Mouse (Mus musculus) embryonic facial prominence, embryonic 13.5 days (tissue): ENCODE measurements around the gene Ift57. TPM values are rescaled to one million over a fixed set of nuclear protein-coding genes. Genes with fewer than 3 reads are reported as not detected.

Experiments used
- ATAC-seq: fragments of 200-750 bp; cut with Nextera tagmentation; 2 replicates; pipeline ENCODE4 v1.8.0; 2017; ENCODE audit warnings: low read depth; ENCODE audit not compliant: insufficient number of reproducible peaks, insufficient read depth, low FRiP score, low TSS enrichment
- H3K27ac ChIP-seq: fragments of 300-500 bp; sonication (generic); 2 replicates; pipeline ENCODE4 v1.5.1; 2015; ENCODE audit warnings: moderate library complexity, mild to moderate bottlenecking, inconsistent platforms
- H3K27me3 ChIP-seq: fragments of 300-500 bp; sonication (generic); 2 replicates; pipeline ENCODE4 v1.6.1; 2015; ENCODE audit warnings: mild to moderate bottlenecking, inconsistent platforms
- H3K36me3 ChIP-seq: fragments of 300-500 bp; sonication (generic); 2 replicates; pipeline ENCODE4 v1.6.1; 2015; ENCODE audit warnings: mild to moderate bottlenecking, inconsistent platforms
- H3K4me1 ChIP-seq: fragments of 300-500 bp; sonication (generic); 2 replicates; pipeline ENCODE4 v1.6.1; 2015; ENCODE audit warnings: inconsistent platforms
- H3K4me2 ChIP-seq: fragments of 300-500 bp; sonication (generic); 2 replicates; pipeline ENCODE4 v1.6.1; 2015; ENCODE audit warnings: moderate library complexity, mild to moderate bottlenecking, inconsistent platforms
- H3K4me3 ChIP-seq: fragments of 300-500 bp; sonication (generic); 2 replicates; pipeline ENCODE4 v1.5.1; 2015; ENCODE audit warnings: mild to moderate bottlenecking, inconsistent platforms
- H3K9ac ChIP-seq: fragments of 300-500 bp; sonication (generic); 2 replicates; pipeline ENCODE4 v1.6.1; 2015; ENCODE audit warnings: mild to moderate bottlenecking, inconsistent platforms
- H3K9me3 ChIP-seq: fragments of 300-500 bp; sonication (generic); 2 replicates; pipeline ENCODE4 v1.6.1; 2016; ENCODE audit warnings: inconsistent platforms
- WGBS: fragments of 180-500 bp; shearing (Covaris S2); methylation state at CpG from one replicate; pipeline ENCODE4 v1.1.7; 2015; ENCODE audit warnings: mixed read lengths; 5-methylcytosine and 5-hydroxymethylcytosine counted together
- polyA plus RNA-seq: library from polyadenylated mRNA; unstranded; fragments of >200 nt; fragmentation: Nextera tagmentation; extraction: Ambion mirVana; gene quantifications from 2 replicates; pipeline ENCODE4 v1.2.1, GENCODE M21; 2015

Gene Ift57
- polyA plus RNA-seq, 1 experiment from 2014 or later, result 37.7 TPM

GRCm38 (mm10) chr16:49713302-49713701 lies 14.3 kb downstream of the Ift57 start:
- H3K4me3 ChIP-seq, result no peak overlapping the region
- H3K27ac ChIP-seq, result no peak overlapping the region
- no peaks in the 10 kb centered on the region for H3K9me3 ChIP-seq
- ATAC-seq, result no peak
- no peaks in the 10 kb centered on the region for H3K27me3 ChIP-seq
- no peaks in the 10 kb centered on the region for H3K4me1 ChIP-seq
- H3K36me3 ChIP-seq, result peaks cover 22% of the 10 kb centered on the region
- WGBS, result 82% methylated on average over 3 of the region's 3 CpGs
- H3K4me2 ChIP-seq, result no peak overlapping the region
- H3K9ac ChIP-seq, result no peak overlapping the region

DNA sequence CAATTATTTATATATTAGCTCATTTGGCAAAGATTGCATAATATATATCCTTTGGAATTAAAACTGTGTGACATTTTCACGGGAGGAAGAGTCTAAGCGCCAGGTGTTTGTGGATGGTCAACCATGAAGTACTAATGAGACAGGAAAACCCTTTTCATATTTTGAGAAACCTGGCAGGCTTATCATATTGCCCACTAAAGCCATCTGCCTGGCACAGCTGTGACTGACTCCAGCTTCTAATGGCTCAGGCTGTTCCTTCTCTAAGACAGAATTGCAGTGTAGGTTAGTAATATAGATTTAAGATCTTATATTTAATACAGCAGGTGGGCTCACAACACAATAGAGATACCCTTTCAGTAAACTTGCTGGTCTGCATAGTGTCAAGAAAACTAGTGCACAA lies 21.6 kb downstream of the Ift57 start:
- ATAC-seq, result no peak
- Histone ChIP-seq H3K9me3 (no peaks in the 10 kb centered on the region), H3K4me1 (peaks cover 2% of the 10 kb centered on the region; the same call in 1 of the 2 replicates), H3K9ac (no peak overlapping the region), H3K36me3 (no peaks in the 10 kb centered on the region), H3K27me3 (no peaks in the 10 kb centered on the region), H3K27ac (no peak overlapping the region), H3K4me3 (no peak overlapping the region), H3K4me2 (no peak overlapping the region)
- WGBS, result 89% methylated on average over 2 of the region's 2 CpGs

DNA sequence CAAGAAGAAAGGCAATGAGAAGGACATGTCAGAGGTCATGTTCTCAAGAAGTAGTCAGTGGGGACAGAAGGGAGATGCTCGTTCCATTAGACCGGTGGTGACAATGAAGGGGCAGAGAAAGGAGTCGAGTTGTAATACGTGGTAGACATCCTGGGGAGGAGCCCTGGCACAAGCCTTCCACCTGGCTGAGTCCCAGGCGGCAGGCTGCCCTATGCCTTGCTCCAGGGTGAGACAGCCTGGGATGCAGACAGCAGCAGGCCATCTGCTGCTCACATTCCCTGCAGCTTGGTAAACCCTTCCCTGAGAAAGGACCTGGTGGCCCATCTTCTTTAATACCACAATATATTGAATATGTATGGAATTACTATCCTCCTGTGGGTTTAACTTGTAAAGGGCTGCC lies 22.6 kb downstream of the Ift57 start:
- H3K4me1 ChIP-seq, result peaks cover 2% of the 10 kb centered on the region; the same call in 1 of the 2 replicates
- H3K9me3 ChIP-seq, result no peaks in the 10 kb centered on the region
- ATAC-seq, result no peak
- H3K4me3 ChIP-seq, result no peak overlapping the region
- H3K27me3 ChIP-seq, result no peaks in the 10 kb centered on the region
- no peak overlapping the region for H3K4me2 ChIP-seq
- 46% methylated on average over 5 of the region's 5 CpGs for WGBS
- H3K36me3 ChIP-seq, result no peaks in the 10 kb centered on the region
- no peak overlapping the region for H3K27ac ChIP-seq
- H3K9ac ChIP-seq, result no peak overlapping the region

DNA sequence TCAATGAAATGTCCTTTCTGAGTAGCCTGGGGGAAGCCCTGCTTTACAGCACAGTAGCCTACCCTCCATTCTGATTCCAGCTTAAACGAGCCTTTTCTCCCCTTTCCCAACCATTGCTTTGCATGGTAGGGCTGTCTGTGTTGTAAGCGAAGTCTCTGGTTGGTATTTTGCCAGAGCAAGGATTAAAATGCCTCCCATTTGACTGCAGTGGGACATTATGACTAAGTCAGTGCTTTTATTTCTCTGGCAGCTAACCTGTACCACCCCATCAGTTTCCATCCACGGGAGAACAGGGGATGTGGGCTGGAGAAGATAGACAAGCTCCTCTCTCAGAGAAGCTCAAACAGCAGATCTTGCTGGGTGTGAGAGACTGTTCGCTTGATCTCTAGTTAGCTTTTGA lies 24.2 kb downstream of the Ift57 start:
- Histone ChIP-seq H3K4me3 (no peak overlapping the region), H3K4me1 (peaks cover 2% of the 10 kb centered on the region; the same call in 1 of the 2 replicates), H3K27ac (no peak overlapping the region), H3K4me2 (no peak overlapping the region), H3K27me3 (no peaks in the 10 kb centered on the region), H3K9ac (no peak overlapping the region), H3K36me3 (no peaks in the 10 kb centered on the region), H3K9me3 (no peaks in the 10 kb centered on the region)
- ATAC-seq, result no peak
- 68% methylated on average over 4 of the region's 4 CpGs for WGBS

DNA sequence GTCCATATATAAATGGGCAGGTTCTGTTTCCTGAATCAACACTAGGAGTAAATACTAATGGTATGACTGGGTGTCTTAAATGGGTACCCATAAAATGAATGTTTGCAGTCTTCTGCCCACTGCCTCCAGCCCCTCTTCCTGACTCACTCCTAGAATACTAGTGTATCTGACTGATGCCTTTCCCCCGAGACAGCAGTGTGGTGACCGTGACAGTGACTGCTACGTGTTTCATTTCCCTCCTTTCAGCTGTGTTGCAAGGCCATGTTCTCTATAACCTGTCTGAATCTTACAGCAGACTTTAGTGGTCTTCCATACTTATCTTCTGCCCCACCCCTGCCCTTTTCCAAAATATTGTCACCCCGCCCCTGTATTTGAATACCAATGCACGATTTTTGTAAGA lies 25.2 kb downstream of the Ift57 start:
- no peaks in the 10 kb centered on the region for H3K27me3 ChIP-seq
- H3K9me3 ChIP-seq, result no peaks in the 10 kb centered on the region
- H3K4me3 ChIP-seq, result no peak overlapping the region
- H3K4me2 ChIP-seq, result no peak overlapping the region
- no peak overlapping the region for H3K27ac ChIP-seq
- ATAC-seq, result no peak
- H3K4me1 ChIP-seq, result peaks cover 2% of the 10 kb centered on the region; the same call in 1 of the 2 replicates
- no peak overlapping the region for H3K9ac ChIP-seq
- 85% methylated on average over 5 of the region's 5 CpGs for WGBS
- no peaks in the 10 kb centered on the region for H3K36me3 ChIP-seq

- Histone ChIP-seq H3K4me1 (peaks cover 2% of the 10 kb centered on the region; the same call in 1 of the 2 replicates), H3K4me2 (no peak overlapping the region), H3K27ac (no peak overlapping the region), H3K9ac (no peak overlapping the region), H3K4me3 (no peak overlapping the region), H3K9me3 (no peaks in the 10 kb centered on the region), H3K27me3 (no peaks in the 10 kb centered on the region), H3K36me3 (no peaks in the 10 kb centered on the region)
- WGBS, result 91% methylated on average over 2 of the region's 2 CpGs
- no peak for ATAC-seq
Measured at GRCm38 (mm10) chr16:49724931-49725330, 25.9 kb downstream of the Ift57 start.

DNA sequence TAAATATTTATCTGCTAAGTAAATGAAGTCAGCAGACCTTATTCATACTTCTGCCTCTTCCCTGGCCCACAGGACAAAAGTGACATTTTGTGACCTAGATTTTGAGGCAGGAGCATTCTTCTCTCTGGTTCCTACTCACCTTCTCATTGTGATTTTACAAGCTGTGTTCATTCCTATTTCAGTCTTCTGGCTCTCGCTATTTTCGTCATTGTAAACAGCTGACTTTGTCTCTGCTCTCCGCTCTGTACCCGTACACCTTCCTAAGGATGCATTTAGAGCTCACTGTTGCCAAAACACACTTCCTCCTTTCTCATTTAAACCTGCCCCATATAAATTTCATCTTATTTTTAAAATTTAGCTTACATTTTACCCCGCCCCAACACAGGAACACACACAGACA lies 26.4 kb downstream of the Ift57 start:
- no peak overlapping the region for H3K27ac ChIP-seq
- peaks cover 2% of the 10 kb centered on the region; the same call in 1 of the 2 replicates for H3K4me1 ChIP-seq
- no peak overlapping the region for H3K4me3 ChIP-seq
- WGBS, result 89% methylated on average over 5 of the region's 5 CpGs
- H3K36me3 ChIP-seq, result no peaks in the 10 kb centered on the region
- H3K4me2 ChIP-seq, result no peak overlapping the region
- ATAC-seq, result no peak
- H3K27me3 ChIP-seq, result no peaks in the 10 kb centered on the region
- no peaks in the 10 kb centered on the region for H3K9me3 ChIP-seq
- H3K9ac ChIP-seq, result no peak overlapping the region

DNA sequence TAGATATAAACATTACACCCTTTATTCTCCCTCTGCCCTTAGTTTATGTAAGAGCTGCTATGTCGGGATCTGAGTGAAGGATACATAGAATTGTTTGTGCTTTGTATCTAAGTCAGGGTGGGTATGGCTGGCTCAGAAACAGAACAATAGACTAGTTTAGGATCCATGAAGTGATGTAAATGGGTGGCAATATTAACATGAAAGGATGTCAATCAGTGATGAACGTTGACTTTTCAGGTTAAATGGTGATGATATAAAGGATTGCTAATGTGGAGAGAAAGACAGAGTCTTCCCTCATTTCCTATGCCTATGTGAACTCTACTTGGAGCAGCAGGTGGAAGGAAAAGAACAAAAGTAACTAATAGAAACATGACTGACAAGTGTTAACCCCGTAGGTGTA lies 27.2 kb downstream of the Ift57 start:
- no peak overlapping the region for H3K4me3 ChIP-seq
- no peaks in the 10 kb centered on the region for H3K9me3 ChIP-seq
- WGBS, result 77% methylated on average over 3 of the region's 3 CpGs
- H3K36me3 ChIP-seq, result no peaks in the 10 kb centered on the region
- no peak overlapping the region for H3K9ac ChIP-seq
- H3K27ac ChIP-seq, result no peak overlapping the region
- H3K27me3 ChIP-seq, result no peaks in the 10 kb centered on the region
- ATAC-seq, result no peak
- H3K4me1 ChIP-seq, result peaks cover 2% of the 10 kb centered on the region; the same call in 1 of the 2 replicates
- no peak overlapping the region for H3K4me2 ChIP-seq

DNA sequence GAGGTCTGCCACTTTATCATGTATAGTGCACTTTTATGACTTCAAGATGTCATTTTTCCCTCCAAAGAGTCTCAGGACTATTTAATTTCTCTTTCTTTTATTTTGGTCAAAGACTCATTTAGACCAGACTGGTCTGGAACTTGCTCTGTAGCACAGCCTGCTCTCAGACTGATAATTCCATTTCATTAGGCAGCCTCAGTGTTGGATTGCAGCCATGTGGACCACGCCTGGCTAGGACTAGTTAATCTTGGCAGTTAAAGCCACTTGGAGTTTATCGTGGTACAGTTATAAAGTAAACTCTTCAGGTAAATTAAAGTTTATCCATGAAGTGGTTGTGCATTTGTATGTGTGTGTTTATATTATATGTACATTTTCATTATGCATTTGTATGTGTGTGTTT lies 27.7 kb downstream of the Ift57 start:
- Histone ChIP-seq H3K36me3 (no peaks in the 10 kb centered on the region), H3K27ac (no peak overlapping the region), H3K4me2 (no peak overlapping the region), H3K27me3 (no peaks in the 10 kb centered on the region), H3K4me1 (peaks cover 2% of the 10 kb centered on the region; the same call in 1 of the 2 replicates), H3K4me3 (no peak overlapping the region), H3K9ac (no peak overlapping the region), H3K9me3 (no peaks in the 10 kb centered on the region)
- WGBS, result 73% methylated on average over 2 of the region's 2 CpGs
- ATAC-seq, result no peak

- H3K27ac ChIP-seq, result no peak overlapping the region
- H3K9me3 ChIP-seq, result no peaks in the 10 kb centered on the region
- 90% methylated on average over 9 of the region's 9 CpGs for WGBS
- no peak overlapping the region for H3K4me2 ChIP-seq
- H3K36me3 ChIP-seq, result no peaks in the 10 kb centered on the region
- no peaks in the 10 kb centered on the region for H3K4me1 ChIP-seq
- no peak overlapping the region for H3K9ac ChIP-seq
- no peaks in the 10 kb centered on the region for H3K27me3 ChIP-seq
- no peak for ATAC-seq
- H3K4me3 ChIP-seq, result no peak overlapping the region
Measured at GRCm38 (mm10) chr16:49736536-49736935, 37.5 kb downstream of the Ift57 start.

- Histone ChIP-seq H3K36me3 (no peaks in the 10 kb centered on the region), H3K4me2 (no peak overlapping the region), H3K4me3 (no peak overlapping the region), H3K9me3 (no peaks in the 10 kb centered on the region), H3K4me1 (no peaks in the 10 kb centered on the region), H3K27ac (no peak overlapping the region), H3K9ac (no peak overlapping the region), H3K27me3 (no peaks in the 10 kb centered on the region)
- WGBS, result 86% methylated on average over 2 of the region's 2 CpGs
- ATAC-seq, result no peak
Measured at GRCm38 (mm10) chr16:49747360-49747759, 48.3 kb downstream of the Ift57 start.

GRCm38 (mm10) chr16:49752906-49753305 lies 53.9 kb downstream of the Ift57 start:
- H3K27ac ChIP-seq, result 0 out of 2 replicates have a peak overlapping the region, but pooled peaks have one; percentile 16
- no peak overlapping the region for H3K9ac ChIP-seq
- H3K27me3 ChIP-seq, result no peaks in the 10 kb centered on the region
- no peak overlapping the region for H3K4me3 ChIP-seq
- no peaks in the 10 kb centered on the region for H3K36me3 ChIP-seq
- WGBS, result 48% methylated on average over 1 of the region's 1 CpGs
- ATAC-seq, result no peak
- no peaks in the 10 kb centered on the region for H3K9me3 ChIP-seq
- H3K4me2 ChIP-seq, result no peak overlapping the region
- peaks cover 6% of the 10 kb centered on the region for H3K4me1 ChIP-seq

DNA sequence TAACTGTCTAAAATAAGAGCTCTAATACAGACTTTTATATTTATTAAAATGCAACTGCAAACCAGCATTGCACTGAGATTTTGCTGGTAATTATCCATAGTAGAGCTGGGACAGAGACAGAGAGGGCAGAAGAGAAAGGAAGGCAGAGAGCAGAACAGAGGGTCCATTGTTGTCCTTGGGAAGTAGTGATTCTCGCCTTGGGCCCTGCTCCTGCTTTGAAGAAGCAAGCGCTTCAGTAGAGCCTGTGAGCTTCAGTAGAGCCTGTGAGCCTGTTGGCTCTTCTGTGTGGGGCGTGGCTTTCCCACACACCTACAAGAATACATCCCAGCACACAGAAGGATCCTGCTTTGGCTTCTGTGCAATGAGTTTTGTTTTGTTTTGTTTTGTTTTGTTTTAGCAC lies 54.3 kb downstream of the Ift57 start:
- Histone ChIP-seq H3K4me2 (no peak overlapping the region), H3K36me3 (no peaks in the 10 kb centered on the region), H3K9ac (no peak overlapping the region), H3K4me1 (peaks cover 6% of the 10 kb centered on the region), H3K27ac (0 out of 2 replicates have a peak overlapping the region, but pooled peaks have one; percentile 16), H3K9me3 (no peaks in the 10 kb centered on the region), H3K27me3 (no peaks in the 10 kb centered on the region), H3K4me3 (no peak overlapping the region)
- no peak for ATAC-seq
- whole genome bisulfite sequencing, result 31% methylated on average over 3 of the region's 3 CpGs
